Comparison of ENCODE assay signal across 7 mouse cellular contexts in the genomic region with DNA sequence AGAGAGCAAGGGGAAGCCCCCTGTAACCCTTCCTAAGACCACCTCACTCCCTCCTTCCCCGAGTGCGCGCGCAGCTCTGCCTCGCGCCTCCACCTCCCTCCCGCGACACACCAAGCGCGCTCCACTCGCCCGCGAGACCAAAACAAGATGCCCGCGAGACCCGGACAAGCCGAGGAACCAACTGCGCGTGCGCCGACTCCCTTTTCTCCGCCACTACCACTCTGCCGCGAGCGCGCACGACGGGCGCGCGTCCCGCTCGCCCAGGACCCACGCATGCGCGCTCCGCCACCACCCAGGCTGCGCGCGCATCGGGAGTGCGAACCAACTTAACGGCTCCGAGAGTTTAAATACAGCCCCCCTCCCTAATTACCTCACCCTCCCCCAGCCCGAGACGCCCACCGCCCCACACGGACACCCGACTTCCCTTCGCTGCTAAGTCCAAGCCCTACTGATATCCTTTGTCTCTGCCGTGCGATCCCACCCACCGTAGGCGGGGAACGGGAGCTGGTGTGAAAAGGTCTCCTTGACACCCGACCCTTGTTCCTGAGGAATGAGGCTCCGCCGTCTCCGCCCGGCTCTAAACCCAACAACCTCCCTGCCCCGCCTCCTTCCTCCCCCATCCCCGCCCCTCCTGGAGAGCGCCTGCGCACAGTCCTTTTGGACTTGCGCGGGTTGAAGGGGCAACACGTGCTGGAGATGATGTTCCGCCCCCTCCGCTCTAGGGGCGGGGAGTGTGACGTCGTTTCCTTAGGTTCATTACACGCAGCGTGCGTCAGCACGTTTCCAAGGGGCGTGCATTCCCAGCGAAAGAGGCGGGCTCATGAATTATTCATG. TPM values are rescaled to one million over a fixed set of nuclear protein-coding genes. Genes with fewer than 3 reads are reported as not detected.
DNase-seq lines count a peak whose midpoint lies in the region; ATAC-seq lines count a peak whose summit lies in the region.

No protein-coding gene starts in this region.

- peak overlapping the region; percentile 99 for H3K27ac ChIP-seq in intestine, embryonic 16.5 days (ENCODE audit: low read length)
- peak overlapping the region; percentile 97 for H3K27ac ChIP-seq in midbrain, embryonic 11.5 days (ENCODE audit: low read depth, low read length)

- WGBS in intestine, embryonic 16.5 days = under 1% methylated on average over 79 of the region's 79 CpGs
- WGBS in midbrain, embryonic 11.5 days = under 1% methylated on average over 79 of the region's 79 CpGs

- H3K4me1 ChIP-seq in intestine, embryonic 16.5 days (ENCODE audit: control insufficient read depth, insufficient read depth, low read length) = peaks cover 27% of the 10 kb centered on the region
- peaks cover 30% of the 10 kb centered on the region for H3K4me1 ChIP-seq in midbrain, embryonic 11.5 days (ENCODE audit: control insufficient read depth, insufficient read depth, low read length)

- H3K9ac ChIP-seq in intestine, embryonic 16.5 days (ENCODE audit: low read depth, low read length) = peak overlapping the region; percentile 96
- H3K9ac ChIP-seq in midbrain, embryonic 11.5 days (ENCODE audit: low read length) = peak overlapping the region; percentile 95

- peaks cover 4% of the 10 kb centered on the region; the same call in 1 of the 2 replicates for H3K9me3 ChIP-seq in intestine, embryonic 16.5 days (ENCODE audit: control insufficient read depth, low read length)
- peaks cover 2% of the 10 kb centered on the region; the same call in 1 of the 2 replicates for H3K9me3 ChIP-seq in midbrain, embryonic 11.5 days (ENCODE audit: control insufficient read depth, low read length)

- intact Hi-C loops in left cerebral cortex, postnatal 36 days (cut with DNase I) = no loop called here

- peak; percentile 99 for DNase-seq in adrenal gland, adult 8-10 months
- peak; percentile 99 for DNase-seq in embryo, embryonic 9.5 days (ENCODE audit: extremely low spot score)
- peak; percentile 99 for DNase-seq in gastrocnemius, postnatal 4 days (ENCODE audit: low spot score in 2 of 2)
- DNase-seq in left cerebral cortex, postnatal 36 days (ENCODE audit: low spot score in 2 of 2) = peak; percentile 99
- DNase-seq in midbrain, embryonic 11.5 days (ENCODE audit: low spot score, missing footprints) = peak; percentile 100
- DNase-seq in skeletal muscle tissue, adult 2 months (ENCODE audit: low read depth, low spot score) = peak; percentile 100

- no peaks in the 10 kb centered on the region for H3K27me3 ChIP-seq in intestine, embryonic 16.5 days (replicated peaks; ENCODE audit: control insufficient read depth, insufficient read depth, low read length)
- peaks cover 2% of the 10 kb centered on the region; the same call in 1 of the 2 replicates for H3K27me3 ChIP-seq in midbrain, embryonic 11.5 days (ENCODE audit: control insufficient read depth, insufficient read depth, low read length)

- H3K36me3 ChIP-seq in intestine, embryonic 16.5 days (ENCODE audit: control insufficient read depth, insufficient read depth, low read length) = peaks cover 18% of the 10 kb centered on the region
- H3K36me3 ChIP-seq in midbrain, embryonic 11.5 days (ENCODE audit: control insufficient read depth, insufficient read depth, low read length) = peaks cover 25% of the 10 kb centered on the region

- ATAC-seq in intestine, embryonic 16.5 days = peak; percentile 89
- peak; percentile 89 for ATAC-seq in midbrain, embryonic 11.5 days (ENCODE audit: low FRiP score)

- H3K4me2 ChIP-seq in intestine, embryonic 16.5 days (ENCODE audit: low read depth, low read length) = peak overlapping the region; percentile 94
- peak overlapping the region; percentile 91 for H3K4me2 ChIP-seq in midbrain, embryonic 11.5 days

- H3K4me3 ChIP-seq in intestine, embryonic 16.5 days (ENCODE audit: low read length) = peak overlapping the region; percentile 89
- H3K4me3 ChIP-seq in midbrain, embryonic 11.5 days (ENCODE audit: low read depth, low read length) = peak overlapping the region; percentile 84

RNA-seq across cellular contexts. Expression of gene Mepce, which starts 1.1 kb away (rescaled TPM):
- 10 to 100 TPM; 53.8 to 66.8 (median 56.1) TPM for total RNA-seq in adrenal gland, adult 8-10 months (2022)
- 10 to 100 TPM; 25.0 to 34.2 TPM for total RNA-seq in gastrocnemius, postnatal 4 days (2021)
- 7.1 and 7.4 TPM in 2 replicates for polyA plus RNA-seq in intestine, embryonic 16.5 days (2015; fragmentation: Nextera tagmentation; extraction: Ambion mirVana)
- 10 to 100 TPM; 33.5 to 42.8 TPM for total RNA-seq in left cerebral cortex, postnatal 36 days (2021)
- 11.4 and 11.5 TPM in 2 replicates for polyA plus RNA-seq in midbrain, embryonic 11.5 days (2014; fragmentation: Nextera tagmentation; extraction: Ambion mirVana)

RNA-seq across cellular contexts. Expression of gene Zcwpw1, which starts 1.3 kb away (rescaled TPM):
- total RNA-seq in adrenal gland, adult 8-10 months (2022) = 1 to 10 TPM; 1.4 to 4.4 (median 2.8) TPM
- total RNA-seq in gastrocnemius, postnatal 4 days (2021) = 1 to 10 TPM; 4.3 to 5.6 TPM
- 11.0 and 11.8 TPM in 2 replicates for polyA plus RNA-seq in intestine, embryonic 16.5 days (2015; fragmentation: Nextera tagmentation; extraction: Ambion mirVana)
- 1 to 10 TPM; 4.6 to 7.2 TPM for total RNA-seq in left cerebral cortex, postnatal 36 days (2021)
- polyA plus RNA-seq in midbrain, embryonic 11.5 days (2014; fragmentation: Nextera tagmentation; extraction: Ambion mirVana) = 11.4 and 14.8 TPM in 2 replicates

RNA-seq across cellular contexts. Expression of gene Ppp1r35, which starts 7.7 kb away (rescaled TPM):
- total RNA-seq in adrenal gland, adult 8-10 months (2022) = 10 to 100 TPM; 21.2 to 35.5 (median 27.0) TPM
- 10 to 100 TPM; 14.5 to 15.8 TPM for total RNA-seq in gastrocnemius, postnatal 4 days (2021)
- polyA plus RNA-seq in intestine, embryonic 16.5 days (2015; fragmentation: Nextera tagmentation; extraction: Ambion mirVana) = 19.3 and 19.8 TPM in 2 replicates
- total RNA-seq in left cerebral cortex, postnatal 36 days (2021) = 10 to 100 TPM; 23.5 to 28.6 TPM
- polyA plus RNA-seq in midbrain, embryonic 11.5 days (2014; fragmentation: Nextera tagmentation; extraction: Ambion mirVana) = 73.3 and 83.1 TPM in 2 replicates

RNA-seq across cellular contexts. Expression of gene Tsc22d4, which starts 40.8 kb away (rescaled TPM):
- total RNA-seq in adrenal gland, adult 8-10 months (2022) = 100 to 1,000 TPM in 2 of 4 experiments, 10 to 100 TPM in 2; 73.9 to 110 (median 94.0) TPM
- total RNA-seq in gastrocnemius, postnatal 4 days (2021) = 100 to 1,000 TPM; 162 to 187 TPM
- polyA plus RNA-seq in intestine, embryonic 16.5 days (2015; fragmentation: Nextera tagmentation; extraction: Ambion mirVana) = 116 and 122 TPM in 2 replicates
- 100 to 1,000 TPM; 166 to 203 TPM for total RNA-seq in left cerebral cortex, postnatal 36 days (2021)
- 47.0 and 62.9 TPM in 2 replicates for polyA plus RNA-seq in midbrain, embryonic 11.5 days (2014; fragmentation: Nextera tagmentation; extraction: Ambion mirVana)

RNA-seq across cellular contexts. Expression of gene Nyap1, which starts 44.9 kb away (rescaled TPM):
- total RNA-seq in adrenal gland, adult 8-10 months (2022) = 10 to 100 TPM in 1 of 4 experiments, 1 to 10 TPM in 3; 4.4 to 10.2 (median 7.1) TPM
- 1 to 10 TPM in 1 of 2 experiments, under 1 TPM in 1; 0.73 to 1.2 TPM for total RNA-seq in gastrocnemius, postnatal 4 days (2021)
- 2.2 and 2.3 TPM in 2 replicates for polyA plus RNA-seq in intestine, embryonic 16.5 days (2015; fragmentation: Nextera tagmentation; extraction: Ambion mirVana)
- total RNA-seq in left cerebral cortex, postnatal 36 days (2021) = 10 to 100 TPM; 70.1 to 79.5 TPM
- polyA plus RNA-seq in midbrain, embryonic 11.5 days (2014; fragmentation: Nextera tagmentation; extraction: Ambion mirVana) = 4.8 TPM in 2 replicates

Comparison
In these comparisons a context has a peak if more than half of its experiments do, and no peak if none do; other contexts are left out.
1. Peak in every context shown above with its lines: DNase-seq, ATAC-seq, H3K4me3 ChIP-seq and H3K27ac ChIP-seq.